Mouse (Mus musculus) MEL (cell line): ENCODE data around the gene Tomm40. TPM values are rescaled to one million over a fixed set of nuclear protein-coding genes. Genes with fewer than 3 reads are reported as not detected.

ENCODE experiments used
- DNase-seq: peaks from one replicate; pipeline ENCODE4 v3.0.0; 2011; ENCODE audit warnings: low read depth, low spot score
- H3K27ac ChIP-seq: 2 replicates; pipeline ENCODE4 v1.5.1; 2012; ENCODE audit warnings: low read depth, mild to moderate bottlenecking, control low read depth, low read length, moderate library complexity; ENCODE audit not compliant: control insufficient read depth
- H3K27me3 ChIP-seq, 2 experiments: fragments of 150-350 bp in 1 of 2; sonication (generic) in 1 of 2; 2 replicates each; pipeline ENCODE4 v1.6.1; 2012; ENCODE audit warnings: low read length in 2 of 2, mild to moderate bottlenecking in 2 of 2, improper control_type of control experiment in 1 of 2, moderate library complexity in 1 of 2; ENCODE audit not compliant: insufficient read depth in 2 of 2, control insufficient read depth in 1 of 2
- H3K36me3 ChIP-seq, 2 experiments: 2 replicates each; pipeline ENCODE4 v1.6.1; 2012 to 2014; ENCODE audit warnings: low read length in 2 of 2, improper control_type of control experiment in 1 of 2, inconsistent platforms in 1 of 2, mild to moderate bottlenecking in 1 of 2; ENCODE audit not compliant: insufficient read depth in 2 of 2, control insufficient read depth in 1 of 2
- H3K4me1 ChIP-seq, 2 experiments: fragments of 150-350 bp in 1 of 2; sonication (generic) in 1 of 2; 2 replicates each; pipeline ENCODE4 v1.6.1; 2012; ENCODE audit warnings: low read length in 2 of 2, improper control_type of control experiment in 1 of 2, mild to moderate bottlenecking in 1 of 2; ENCODE audit not compliant: insufficient read depth in 2 of 2, control insufficient read depth in 1 of 2
- H3K4me3 ChIP-seq, 2 experiments: fragments of 150-350 bp in 1 of 2; sonication (generic) in 1 of 2; 2 replicates each; pipeline ENCODE4 v1.5.1; 2012; ENCODE audit warnings: low read depth in 2 of 2, low read length in 2 of 2, mild to moderate bottlenecking in 2 of 2, moderate library complexity in 2 of 2, control low read depth in 1 of 2, improper control_type of control experiment in 1 of 2; ENCODE audit not compliant: control insufficient read depth in 1 of 2, insufficient read depth in 1 of 2
- H3K79me2 ChIP-seq: 2 replicates; pipeline ENCODE4 v1.6.1; 2012; ENCODE audit warnings: mild to moderate bottlenecking, low read length, moderate library complexity; ENCODE audit not compliant: control insufficient read depth, poor library complexity, insufficient read depth
- H3K9ac ChIP-seq: 2 replicates; pipeline ENCODE4 v1.6.1; 2012; ENCODE audit warnings: low read depth, mild to moderate bottlenecking, control low read depth, low read length, moderate library complexity; ENCODE audit not compliant: control insufficient read depth, poor library complexity, severe bottlenecking
- H3K9me3 ChIP-seq: fragments of 150-350 bp; sonication (generic); replicated peaks from 2 replicates; pipeline ENCODE4 v1.6.1; 2012; ENCODE audit warnings: mild to moderate bottlenecking, low read length, improper control_type of control experiment, moderate library complexity; ENCODE audit not compliant: insufficient read depth
- BHLHE40 ChIP-seq: IDR thresholded peaks from 2 replicates; pipeline ENCODE4 v1.6.1; 2012; ENCODE audit warnings: low read depth, mild to moderate bottlenecking, inconsistent platforms, low read length, improper control_type of control experiment, borderline replicate concordance
- CHD1 ChIP-seq: IDR thresholded peaks from 2 replicates; pipeline ENCODE4 v1.6.1; 2012; ENCODE audit warnings: low read depth, mild to moderate bottlenecking, inconsistent platforms, low read length, improper control_type of control experiment
- CHD2 ChIP-seq: IDR thresholded peaks from 2 replicates; pipeline ENCODE4 v1.6.1; 2011; ENCODE audit warnings: low read length, improper control_type of control experiment
- CTCF ChIP-seq, 3 experiments: IDR thresholded peaks in 2 of 3; conservative IDR thresholded peaks in 1 of 3; 2 replicates each; pipeline ENCODE4 v1.5.1; 2011 to 2012; ENCODE audit warnings: low read length in 3 of 3, low read depth in 2 of 3, mild to moderate bottlenecking in 2 of 3, improper control_type of control experiment in 1 of 3, inconsistent platforms in 1 of 3, mixed read lengths in 1 of 3, moderate library complexity in 1 of 3; ENCODE audit not compliant: control insufficient read depth in 1 of 3, insufficient read depth in 1 of 3, poor library complexity in 1 of 3, severe bottlenecking in 1 of 3
- E2F4 ChIP-seq: IDR thresholded peaks from 2 replicates; pipeline ENCODE4 v1.6.1; 2011; ENCODE audit warnings: low read depth, low read length, improper control_type of control experiment, borderline replicate concordance
- ETS1 ChIP-seq: IDR thresholded peaks from 2 replicates; pipeline ENCODE4 v1.6.1; 2012; ENCODE audit warnings: low read depth, mild to moderate bottlenecking, inconsistent platforms, low read length, improper control_type of control experiment, moderate library complexity
- JUND ChIP-seq: IDR thresholded peaks from 2 replicates; pipeline ENCODE4 v1.6.1; 2011; ENCODE audit warnings: low read depth, mild to moderate bottlenecking, improper control_type of control experiment, low read length
- KAT2A ChIP-seq: conservative IDR thresholded peaks from 2 replicates; pipeline ENCODE4 v1.6.1; 2012; ENCODE audit warnings: low read depth, low read length, improper control_type of control experiment, inconsistent platforms
- MAX ChIP-seq: IDR thresholded peaks from 2 replicates; pipeline ENCODE4 v1.6.1; 2011; ENCODE audit warnings: low read length, improper control_type of control experiment
- MAZ ChIP-seq: IDR thresholded peaks from 2 replicates; pipeline ENCODE4 v1.6.1; 2012; ENCODE audit warnings: low read depth, mild to moderate bottlenecking, inconsistent platforms, low read length, improper control_type of control experiment
- MEF2A ChIP-seq: IDR thresholded peaks from 2 replicates; pipeline ENCODE4 v1.6.1; 2014; ENCODE audit warnings: low read depth, mild to moderate bottlenecking, inconsistent platforms, low read length, improper control_type of control experiment; ENCODE audit not compliant: poor library complexity, insufficient replicate concordance, severe bottlenecking; ENCODE audit errors: extremely low read depth
- MYB ChIP-seq: IDR thresholded peaks from 2 replicates; pipeline ENCODE4 v1.6.1; 2011; ENCODE audit warnings: mild to moderate bottlenecking, low read depth, low read length, improper control_type of control experiment
- MYC ChIP-seq: IDR thresholded peaks from 2 replicates; pipeline ENCODE4 v1.6.1; 2011; ENCODE audit warnings: low read depth, mild to moderate bottlenecking, low read length, improper control_type of control experiment, moderate library complexity
- NELFE ChIP-seq: IDR thresholded peaks from 2 replicates; pipeline ENCODE4 v1.6.1; 2011; ENCODE audit warnings: low read depth, low read length, improper control_type of control experiment
- NRF1 ChIP-seq: IDR thresholded peaks from 2 replicates; pipeline ENCODE4 v1.6.1; 2014; ENCODE audit warnings: low read depth, mild to moderate bottlenecking, inconsistent platforms, low read length, improper control_type of control experiment, moderate library complexity; ENCODE audit not compliant: poor library complexity, insufficient read depth, severe bottlenecking
- POLR2A ChIP-seq, 2 experiments: IDR thresholded peaks; 2 replicates each; pipeline ENCODE4 v1.6.1; 2011 to 2012; ENCODE audit warnings: low read length in 2 of 2, mild to moderate bottlenecking in 2 of 2, control low read depth in 1 of 2, improper control_type of control experiment in 1 of 2, low read depth in 1 of 2, moderate library complexity in 1 of 2; ENCODE audit not compliant: control insufficient read depth in 1 of 2, insufficient read depth in 1 of 2, poor library complexity in 1 of 2
- POLR2AphosphoS2 ChIP-seq: IDR thresholded peaks from 2 replicates; pipeline ENCODE4 v1.6.1; 2011; ENCODE audit warnings: low read length, improper control_type of control experiment
- RAD21 ChIP-seq: IDR thresholded peaks from 2 replicates; pipeline ENCODE4 v1.6.1; 2011; ENCODE audit warnings: mild to moderate bottlenecking, low read depth, low read length, improper control_type of control experiment
- TCF12 ChIP-seq: IDR thresholded peaks from 2 replicates; pipeline ENCODE4 v1.6.1; 2014; ENCODE audit warnings: low read depth, mild to moderate bottlenecking, inconsistent platforms, low read length, improper control_type of control experiment, moderate library complexity
- UBTF ChIP-seq: IDR thresholded peaks from 2 replicates; pipeline ENCODE4 v1.6.1; 2012; ENCODE audit warnings: low read depth, mild to moderate bottlenecking, inconsistent platforms, low read length, improper control_type of control experiment, moderate library complexity, borderline replicate concordance; ENCODE audit not compliant: insufficient read depth
- ZKSCAN1 ChIP-seq: IDR thresholded peaks from 2 replicates; pipeline ENCODE4 v1.6.1; 2012; ENCODE audit warnings: low read depth, mild to moderate bottlenecking, inconsistent platforms, low read length, improper control_type of control experiment, moderate library complexity
- ZMIZ1 ChIP-seq: IDR thresholded peaks from 2 replicates; pipeline ENCODE4 v1.6.1; 2012; ENCODE audit warnings: low read depth, mild to moderate bottlenecking, inconsistent platforms, low read length, improper control_type of control experiment, moderate library complexity
- ZNF384 ChIP-seq: IDR thresholded peaks from 2 replicates; pipeline ENCODE4 v1.6.1; 2012; ENCODE audit warnings: low read depth, mild to moderate bottlenecking, inconsistent platforms, low read length, improper control_type of control experiment
- polyA plus RNA-seq, 2 experiments: library from polyadenylated mRNA; stranded (reverse) in 1 of 2; unstranded in 1 of 2; fragments of >175 nt in 1 of 2; fragments of >200 nt in 1 of 2; gene quantifications; 2 replicates each; pipeline versions ENCODE4 v1.2.1 to v1.2.4; 2012; ENCODE audit warnings: low replicate concordance in 2 of 2, low read depth in 1 of 2; ENCODE audit not compliant: insufficient read length in 2 of 2, insufficient read depth in 1 of 2, missing spikeins in 1 of 2
- total RNA-seq: library from RNA; depleted of rRNA; stranded (reverse); fragments of 300-350 nt; gene quantifications from 2 replicates; pipeline ENCODE4 v1.2.3, GENCODE M21; 2012

The Tomm40 gene
- total and polyA plus RNA-seq, 3 experiments, result 294 to 403 TPM; not detected in 1

DNA sequence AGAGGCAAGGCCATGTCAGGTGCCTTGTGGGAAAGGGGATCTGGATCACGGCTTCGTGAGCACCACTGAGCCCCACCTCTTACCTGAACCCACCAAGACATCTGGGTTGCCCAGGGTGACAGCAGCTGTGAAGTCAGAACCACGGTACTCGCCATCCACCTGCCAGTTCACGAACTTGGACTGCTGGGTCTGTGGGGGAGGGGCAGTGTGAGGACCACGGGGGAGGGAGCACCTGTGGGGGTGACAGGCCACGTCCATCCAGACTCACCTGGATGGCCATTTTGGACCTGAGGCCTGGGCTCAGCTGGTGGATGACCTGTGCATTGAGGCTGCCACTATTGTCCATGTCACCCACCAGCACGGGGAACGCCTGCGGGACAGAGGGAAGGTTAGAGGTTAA is 4.6 kb downstream of the Tomm40 start:
- no peak for DNase-seq
- H3K4me1 ChIP-seq, result peaks cover 0 to 9% of the 10 kb centered on the region in 2 experiments; a peak in 1 of 4 replicates

GRCm38 (mm10) chr7:19705271-19705670 is 10.0 kb downstream of the Tomm40 start:
- Histone ChIP-seq H3K9me3 (no peaks in the 10 kb centered on the region), H3K36me3 (peaks cover 11 to 13% of the 10 kb centered on the region in 2 experiments), H3K27me3 (no peaks in the 10 kb centered on the region), H3K4me3 (no peak overlapping the region), H3K9ac (no peak overlapping the region), H3K27ac (no peak overlapping the region), H3K79me2 (no peaks in the 10 kb centered on the region; the same call in 1 of the 2 replicates), H3K4me1 (peaks cover 0 to 18% of the 10 kb centered on the region in 2 experiments; a peak in 2 of 4 replicates)
- TF ChIP-seq MAX, result no peak
- no peak for TF ChIP-seq MYC
- no peak for TF ChIP-seq MEF2A
- no peak for TF ChIP-seq KAT2A
- no peak for TF ChIP-seq JUND
- TF ChIP-seq POLR2AphosphoS2, result no peak
- TF ChIP-seq ZKSCAN1, result no peak
- TF ChIP-seq MYB, result no peak
- no peak for DNase-seq

More for the DNA sequence above, 4.6 kb downstream of the Tomm40 start:
- no peak for TF ChIP-seq CHD2
- no peak for TF ChIP-seq CTCF (IDR thresholded peaks at IDR 0.05 in 2 of 3, conservative IDR thresholded peaks at IDR 0.05 in 1 of 3; ENCODE audit: control insufficient read depth in 1 of 3, insufficient read depth in 1 of 3, low read depth in 2 of 3, low read length in 3 of 3, poor library complexity in 1 of 3, severe bottlenecking in 1 of 3)
- no peak for TF ChIP-seq TCF12
- TF ChIP-seq UBTF, result no peak
- no peak for TF ChIP-seq POLR2AphosphoS2
- no peak for TF ChIP-seq NELFE
- TF ChIP-seq POLR2A (IDR thresholded peaks at IDR 0.05; ENCODE audit: control insufficient read depth in 1 of 2, insufficient read depth in 1 of 2, low read depth in 1 of 2, low read length in 2 of 2, poor library complexity in 1 of 2), result no peak
- no peak for TF ChIP-seq BHLHE40
- no peak for TF ChIP-seq MEF2A
- TF ChIP-seq CHD1, result no peak
- no peak for TF ChIP-seq RAD21
- TF ChIP-seq NRF1, result no peak
- TF ChIP-seq ZMIZ1, result no peak
- TF ChIP-seq ETS1, result no peak
- TF ChIP-seq E2F4, result no peak
- TF ChIP-seq MYC, result no peak
- no peak for TF ChIP-seq ZKSCAN1
- no peak for TF ChIP-seq MAZ
- TF ChIP-seq JUND, result no peak
- no peak for TF ChIP-seq ZNF384
- H3K36me3 ChIP-seq, result peaks cover 11 to 13% of the 10 kb centered on the region in 2 experiments
- H3K27ac ChIP-seq, result no peak overlapping the region
- H3K9ac ChIP-seq, result no peak overlapping the region
- peaks cover 20% of the 10 kb centered on the region for H3K79me2 ChIP-seq
- no peak overlapping the region for H3K4me3 ChIP-seq
- H3K9me3 ChIP-seq, result no peaks in the 10 kb centered on the region
- no peaks in the 10 kb centered on the region for H3K27me3 ChIP-seq
